ENCODE assay signal across 18 mouse cellular contexts in genomic region chr12:53826812-53827211, GRCm38 (mm10).
DNase-seq lines count a peak whose midpoint lies in the region; ATAC-seq and TF ChIP-seq lines count a peak whose summit lies in the region.
"Had no signal": no experiment of that assay in that cellular context is flagged by ENCODE, and none has a peak within 500 bp of the region (broad histone marks: within the 10 kb centered on the region; RNA-seq: fewer than 3 reads in every experiment).

No protein-coding gene starts in this region.

- H3K4me3 ChIP-seq in heart, embryonic 10.5 days: no peak overlapping the region
- H3K4me3 ChIP-seq in kidney, postnatal 0 days (replicated peaks; ENCODE audit: low read depth, low read length): no peak overlapping the region
- no peak overlapping the region for H3K4me3 ChIP-seq in forebrain, embryonic 14.5 days (ENCODE audit: low read depth, low read length)
- H3K4me3 ChIP-seq in forebrain, postnatal 0 days (ENCODE audit: low read depth, low read length): no peak overlapping the region
- H3K4me3 ChIP-seq: heart, embryonic 12.5 days had no signal

- no peaks in the 10 kb centered on the region for H3K27me3 ChIP-seq in heart, embryonic 10.5 days (ENCODE audit: insufficient read depth, poor library complexity, severe bottlenecking)
- no peaks in the 10 kb centered on the region for H3K27me3 ChIP-seq in kidney, postnatal 0 days (ENCODE audit: insufficient read depth, low read length)
- no peaks in the 10 kb centered on the region for H3K27me3 ChIP-seq in forebrain, embryonic 14.5 days (replicated peaks; ENCODE audit: control insufficient read depth, insufficient read depth, low read length)
- no peaks in the 10 kb centered on the region for H3K27me3 ChIP-seq in forebrain, postnatal 0 days (ENCODE audit: insufficient read depth, low read length)
- H3K27me3 ChIP-seq: heart, embryonic 12.5 days had no signal

- no peak overlapping the region for H3K4me2 ChIP-seq in kidney, postnatal 0 days (ENCODE audit: low read length)
- no peak overlapping the region for H3K4me2 ChIP-seq in forebrain, embryonic 14.5 days (ENCODE audit: low read length)
- no peak overlapping the region for H3K4me2 ChIP-seq in forebrain, postnatal 0 days (ENCODE audit: low read depth)
- H3K4me2 ChIP-seq: heart, embryonic 12.5 days; lung, embryonic 14.5 days had no signal

- DNase-seq in heart, embryonic 10.5 days (ENCODE audit: low spot score): peak; percentile 43
- no peak for DNase-seq in heart, postnatal 36 days
- DNase-seq in kidney, postnatal 0 days (ENCODE audit: low spot score): peak; percentile 34
- DNase-seq in kidney, adult 11 months: no peak
- no peak for DNase-seq in forebrain, embryonic 14.5 days (ENCODE audit: low spot score)
- DNase-seq in forebrain, postnatal 0 days: no peak
- no peak for DNase-seq in liver
- DNase-seq: adrenal gland, postnatal 25 days; cerebellum, adult 9-10 months; gastrocnemius, postnatal 10 days; kidney, adult 18-20 months; kidney, postnatal 25 days; lung, embryonic 14.5 days; lung, postnatal 4 days; right cerebral cortex, postnatal 25 days; spleen, adult 18-20 months had no signal

- no peaks in the 10 kb centered on the region for H3K9me3 ChIP-seq in heart, embryonic 10.5 days
- no peaks in the 10 kb centered on the region for H3K9me3 ChIP-seq in kidney, postnatal 0 days (replicated peaks; ENCODE audit: low read length)
- no peaks in the 10 kb centered on the region for H3K9me3 ChIP-seq in forebrain, embryonic 14.5 days (replicated peaks; ENCODE audit: control insufficient read depth, low read length)
- H3K9me3 ChIP-seq in forebrain, postnatal 0 days (ENCODE audit: low read length): no peaks in the 10 kb centered on the region
- H3K9me3 ChIP-seq: heart, embryonic 12.5 days had no signal

- H3K36me3 ChIP-seq in heart, embryonic 10.5 days: no peaks in the 10 kb centered on the region
- no peaks in the 10 kb centered on the region for H3K36me3 ChIP-seq in kidney, postnatal 0 days (ENCODE audit: insufficient read depth, low read length)
- no peaks in the 10 kb centered on the region for H3K36me3 ChIP-seq in forebrain, embryonic 14.5 days (ENCODE audit: control insufficient read depth, insufficient read depth, low read length)
- H3K36me3 ChIP-seq in forebrain, postnatal 0 days (ENCODE audit: insufficient read depth): no peaks in the 10 kb centered on the region
- H3K36me3 ChIP-seq: heart, embryonic 12.5 days had no signal

- no peak overlapping the region for H3K27ac ChIP-seq in heart, embryonic 10.5 days
- no peak overlapping the region for H3K27ac ChIP-seq in kidney, postnatal 0 days
- peak overlapping the region; percentile 4; the same call in 1 of the 2 replicates for H3K27ac ChIP-seq in forebrain, embryonic 14.5 days (ENCODE audit: low read depth, low read length)
- 0 out of 2 replicates have a peak overlapping the region, but pooled peaks have one; percentile 35 for H3K27ac ChIP-seq in forebrain, postnatal 0 days (ENCODE audit: low read depth, low read length)
- H3K27ac ChIP-seq: liver, embryonic 14.5 days had no signal

- intact Hi-C loops in heart, postnatal 36 days (cut with DNase I): no loop called here

- no peaks in the 10 kb centered on the region for H3K4me1 ChIP-seq in heart, embryonic 10.5 days
- no peaks in the 10 kb centered on the region for H3K4me1 ChIP-seq in kidney, postnatal 0 days (replicated peaks; ENCODE audit: insufficient read depth, low read length)
- H3K4me1 ChIP-seq in forebrain, embryonic 14.5 days (ENCODE audit: control insufficient read depth, insufficient read depth, low read length): peaks cover 16% of the 10 kb centered on the region
- H3K4me1 ChIP-seq in forebrain, postnatal 0 days (ENCODE audit: insufficient read depth): no peaks in the 10 kb centered on the region
- H3K4me1 ChIP-seq: heart, embryonic 12.5 days had no signal

- no peak for ATAC-seq in kidney, postnatal 0 days (replicated peaks; ENCODE audit: low FRiP score, low read depth)
- ATAC-seq in forebrain, embryonic 14.5 days: peak; percentile 50; the same call in 1 of the 2 replicates
- ATAC-seq in forebrain, postnatal 0 days: no peak

- no peak for TF ChIP-seq CTCF in kidney, postnatal 0 days (IDR thresholded peaks at IDR 0.05; ENCODE audit: low read depth)
- TF ChIP-seq CTCF in forebrain, postnatal 0 days (IDR thresholded peaks at IDR 0.05; ENCODE audit: low read depth): no peak

- WGBS in heart, embryonic 10.5 days: 76% methylated on average over 3 of the region's 3 CpGs
- 26% methylated on average over 3 of the region's 3 CpGs for WGBS in kidney, postnatal 0 days
- 54% methylated on average over 3 of the region's 3 CpGs for WGBS in forebrain, embryonic 14.5 days
- 47% methylated on average over 3 of the region's 3 CpGs for WGBS in forebrain, postnatal 0 days

- H3K9ac ChIP-seq in kidney, postnatal 0 days (ENCODE audit: low read depth, low read length): no peak overlapping the region
- no peak overlapping the region for H3K9ac ChIP-seq in forebrain, embryonic 14.5 days (ENCODE audit: low read length)
- no peak overlapping the region for H3K9ac ChIP-seq in forebrain, postnatal 0 days
- H3K9ac ChIP-seq: heart, embryonic 12.5 days; liver, embryonic 14.5 days; lung, embryonic 14.5 days had no signal

Comparison
In these comparisons a context has a peak if more than half of its experiments do, and no peak if none do; other contexts are left out.
1. DNase-seq: peak in heart, embryonic 10.5 days (single experiment) and kidney, postnatal 0 days (single experiment); none in heart, postnatal 36 days (0 of 2), kidney, adult 11 months (single experiment), forebrain, embryonic 14.5 days (single experiment), forebrain, postnatal 0 days (single experiment) and liver (single experiment).
2. H3K27ac ChIP-seq: peak in forebrain, embryonic 14.5 days (single experiment) and forebrain, postnatal 0 days (single experiment); none in heart, embryonic 10.5 days (single experiment) and kidney, postnatal 0 days (single experiment).